Mouse (Mus musculus) embryonic facial prominence, embryonic 11.5 days (tissue): ENCODE results near the gene Nhlh2. TPM values are rescaled to one million over a fixed set of nuclear protein-coding genes. Genes with fewer than 3 reads are reported as not detected.

Source experiments
- ATAC-seq: fragments of 200-750 bp; cut with Nextera tagmentation; replicated peaks from 2 replicates; pipeline ENCODE4 v1.8.0; 2017; ENCODE audit warnings: low read depth; ENCODE audit not compliant: insufficient number of reproducible peaks, low FRiP score, low TSS enrichment
- DNase-seq: peaks from one replicate; pipeline ENCODE4 v3.0.0-alpha.2; 2015; ENCODE audit warnings: low spot score
- H3K27ac ChIP-seq: fragments of 300-500 bp; sonication (generic); replicated peaks from 2 replicates; pipeline ENCODE4 v1.5.1; 2014; ENCODE audit warnings: mild to moderate bottlenecking, low read depth, low read length, control low read depth
- H3K27me3 ChIP-seq: fragments of 300-500 bp; sonication (generic); 2 replicates; pipeline ENCODE4 v1.6.1; 2014; ENCODE audit warnings: mild to moderate bottlenecking, low read length, moderate library complexity, mixed read lengths; ENCODE audit not compliant: control insufficient read depth, insufficient read depth
- H3K36me3 ChIP-seq: fragments of 300-500 bp; sonication (generic); replicated peaks from 2 replicates; pipeline ENCODE4 v1.6.1; 2014; ENCODE audit warnings: low read depth, mild to moderate bottlenecking, low read length, moderate library complexity, mixed read lengths; ENCODE audit not compliant: control insufficient read depth, insufficient read depth
- H3K4me1 ChIP-seq: fragments of 300-500 bp; sonication (generic); 2 replicates; pipeline ENCODE4 v1.6.1; 2014; ENCODE audit warnings: low read length, mixed read lengths; ENCODE audit not compliant: control insufficient read depth, insufficient read depth
- H3K4me2 ChIP-seq: fragments of 300-500 bp; sonication (generic); 2 replicates; pipeline ENCODE4 v1.6.1; 2014; ENCODE audit warnings: low read depth, mild to moderate bottlenecking, control low read depth, low read length, moderate library complexity
- H3K4me3 ChIP-seq: fragments of 300-500 bp; sonication (generic); 2 replicates; pipeline ENCODE4 v1.5.1; 2014; ENCODE audit warnings: low read depth, low read length, control low read depth
- H3K9ac ChIP-seq: fragments of 300-500 bp; sonication (generic); replicated peaks from 2 replicates; pipeline ENCODE4 v1.6.1; 2014; ENCODE audit warnings: mild to moderate bottlenecking, control low read depth, low read length
- H3K9me3 ChIP-seq: fragments of 300-500 bp; sonication (generic); replicated peaks from 2 replicates; pipeline ENCODE4 v1.6.1; 2016; ENCODE audit warnings: mild to moderate bottlenecking, low read length, inconsistent platforms, mixed read lengths; ENCODE audit not compliant: control insufficient read depth
- WGBS: fragments of 180-500 bp; shearing (Covaris S2); extraction: QIAGEN DNeasy Blood & Tissue Kit; methylation state at CpG from one replicate; pipeline ENCODE4 v1.1.7; 2014; 5-methylcytosine and 5-hydroxymethylcytosine counted together
- polyA plus RNA-seq: library from polyadenylated mRNA; unstranded; fragments of >200 nt; fragmentation: Nextera tagmentation; extraction: Ambion mirVana; gene quantifications from 2 replicates; pipeline ENCODE4 v1.2.1, GENCODE M21; 2014

The Nhlh2 gene
- polyA plus RNA-seq, 1 experiment from 2014 or later = 21.6 TPM

DNA sequence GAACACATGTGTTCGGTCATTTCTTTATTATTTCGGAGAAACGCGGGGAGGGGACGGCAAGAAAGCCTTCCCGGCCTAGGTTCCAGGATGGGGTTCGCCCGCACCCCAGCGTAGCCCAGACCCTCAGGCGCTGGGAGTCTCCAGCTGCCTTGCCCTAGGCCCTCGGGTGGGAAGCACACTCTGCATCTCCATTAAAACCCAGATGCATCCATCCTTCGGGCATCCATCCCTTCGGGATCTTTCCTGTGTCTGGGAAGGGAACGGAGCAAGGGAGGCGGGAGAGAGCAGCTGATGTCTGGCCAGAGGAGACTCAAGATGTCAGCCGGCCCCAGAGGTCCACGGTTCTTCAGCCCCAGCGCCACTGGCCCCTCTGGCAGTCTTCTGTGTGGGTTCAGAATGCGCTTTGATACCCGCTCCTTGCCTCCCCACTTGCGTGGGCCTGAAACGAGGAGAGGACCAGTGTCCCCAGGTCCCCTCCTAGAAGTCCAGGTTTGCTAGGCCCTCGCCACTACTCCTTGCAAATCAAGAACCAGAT is 2.3 kb downstream of the Nhlh2 start:
- no peaks in the 10 kb centered on the region for H3K36me3 ChIP-seq
- WGBS = 3% methylated on average over 23 of the region's 23 CpGs
- H3K9ac ChIP-seq = peak overlapping the region; percentile 58
- DNase-seq (peak; percentile 32), ATAC-seq (peak; percentile 49; the same call in 1 of the 2 replicates)
- peaks cover 6% of the 10 kb centered on the region; the same call in 1 of the 2 replicates for H3K4me1 ChIP-seq
- peak overlapping the region; percentile 21 for H3K4me3 ChIP-seq
- peak overlapping the region; percentile 49 for H3K4me2 ChIP-seq
- no peaks in the 10 kb centered on the region for H3K9me3 ChIP-seq
- peaks cover 26% of the 10 kb centered on the region for H3K27me3 ChIP-seq
- peak overlapping the region; percentile 59 for H3K27ac ChIP-seq

DNA sequence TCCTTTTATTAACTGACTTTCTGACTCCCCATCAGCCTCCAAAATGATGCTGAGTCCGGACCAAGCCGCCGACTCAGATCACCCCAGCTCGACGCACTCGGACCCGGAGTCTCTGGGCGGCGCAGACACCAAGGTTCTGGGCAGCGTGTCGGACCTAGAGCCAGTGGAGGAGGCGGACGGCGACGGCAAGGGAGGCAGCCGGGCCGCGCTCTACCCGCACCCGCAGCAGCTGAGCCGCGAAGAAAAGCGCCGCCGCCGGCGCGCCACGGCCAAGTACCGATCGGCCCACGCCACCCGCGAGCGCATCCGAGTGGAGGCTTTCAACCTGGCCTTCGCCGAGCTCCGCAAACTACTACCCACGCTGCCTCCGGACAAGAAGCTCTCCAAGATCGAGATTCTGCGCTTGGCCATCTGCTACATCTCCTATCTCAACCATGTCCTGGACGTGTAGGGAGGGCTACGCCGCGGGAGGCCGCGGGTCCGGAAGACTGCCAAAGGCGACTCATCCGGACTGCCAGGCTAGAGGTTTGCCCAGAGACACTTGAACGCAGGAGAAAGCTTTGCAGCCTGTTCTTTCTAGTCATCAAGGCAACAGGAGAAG is 2.8 kb downstream of the Nhlh2 start:
- Histone ChIP-seq H3K4me3 (peak overlapping the region; percentile 21), H3K27me3 (peaks cover 26% of the 10 kb centered on the region), H3K9ac (peak overlapping the region; percentile 58), H3K4me1 (peaks cover 6% of the 10 kb centered on the region; the same call in 1 of the 2 replicates), H3K36me3 (no peaks in the 10 kb centered on the region), H3K27ac (peak overlapping the region; percentile 47), H3K4me2 (peak overlapping the region; percentile 31), H3K9me3 (no peaks in the 10 kb centered on the region)
- under 1% methylated on average over 53 of the region's 53 CpGs for WGBS
- ATAC-seq = 0 out of 2 replicates have a peak, but pooled peaks have one; percentile 12
- DNase-seq = peak; percentile 27

DNA sequence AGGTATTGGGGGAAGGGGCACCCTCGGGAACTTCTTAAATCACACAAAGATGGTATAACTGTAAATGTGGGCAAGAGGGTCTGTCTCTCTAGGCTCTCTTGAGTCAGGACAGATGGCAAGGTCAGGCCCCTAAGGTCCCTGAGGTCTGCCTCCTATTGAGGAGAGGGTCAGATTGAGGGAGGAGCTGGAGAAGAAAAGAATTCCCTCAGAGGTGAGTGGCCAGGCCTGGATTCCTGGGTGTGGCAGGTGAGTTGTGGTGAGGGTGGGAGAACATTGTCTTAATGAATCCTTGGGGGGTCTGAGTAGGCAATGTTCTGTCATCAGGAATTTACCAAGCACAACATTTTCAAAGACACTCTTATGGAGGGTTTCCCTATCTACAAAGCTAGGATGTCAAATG is 10.7 kb downstream of the Nhlh2 start:
- no peaks in the 10 kb centered on the region for H3K9me3 ChIP-seq
- no peak overlapping the region for H3K4me3 ChIP-seq
- no peak overlapping the region for H3K4me2 ChIP-seq
- no peaks in the 10 kb centered on the region for H3K4me1 ChIP-seq
- 50% methylated on average over 1 of the region's 1 CpGs for WGBS
- no peak overlapping the region for H3K27ac ChIP-seq
- ATAC-seq (no peak), DNase-seq (no peak)
- no peak overlapping the region for H3K9ac ChIP-seq
- peaks cover 6% of the 10 kb centered on the region; the same call in 1 of the 2 replicates for H3K27me3 ChIP-seq
- no peaks in the 10 kb centered on the region for H3K36me3 ChIP-seq

DNA sequence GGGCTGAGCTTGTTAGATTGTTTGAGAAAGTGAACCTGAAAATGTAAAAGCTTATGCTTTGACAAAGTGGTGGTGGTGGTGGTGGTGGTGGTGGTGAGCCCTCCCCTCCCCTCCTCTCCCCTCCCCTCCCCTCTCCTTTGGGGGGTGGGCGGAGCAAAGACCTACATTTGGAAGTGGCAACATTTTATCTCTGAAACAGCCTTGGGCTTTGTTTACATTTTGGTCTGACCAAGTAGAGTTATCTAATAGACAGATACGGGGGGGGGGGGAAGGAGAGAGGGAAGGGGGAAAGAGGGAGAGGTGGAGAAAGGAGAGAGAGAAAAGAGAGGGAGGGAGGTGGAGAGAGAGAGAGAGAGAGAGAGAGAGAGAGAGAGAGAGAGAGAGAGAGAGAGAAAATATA is 12.8 kb downstream of the Nhlh2 start:
- no peak overlapping the region for H3K27ac ChIP-seq
- H3K4me2 ChIP-seq = no peak overlapping the region
- H3K4me1 ChIP-seq = no peaks in the 10 kb centered on the region

DNA sequence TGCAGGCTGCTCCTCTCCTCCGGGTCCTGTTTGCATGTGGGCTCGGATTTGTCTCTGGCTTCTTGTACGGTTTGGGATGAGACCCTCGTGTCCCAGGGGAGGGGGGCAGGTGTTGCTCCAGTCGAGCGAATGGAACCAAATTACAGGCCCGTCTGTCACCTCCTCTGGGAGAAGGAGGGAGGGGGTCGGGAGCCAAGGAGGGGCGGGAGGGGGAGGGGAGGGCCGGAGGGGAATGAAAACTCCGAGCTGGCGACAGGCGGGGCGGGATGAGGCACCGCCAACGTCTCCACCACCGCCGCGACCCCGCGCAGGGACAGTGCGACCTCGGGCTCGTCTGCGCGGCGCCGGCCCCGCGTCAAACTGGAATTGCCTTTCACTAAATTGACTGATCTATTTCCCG is 13.5 kb downstream of the Nhlh2 start:
- no peaks in the 10 kb centered on the region for H3K36me3 ChIP-seq
- 0 out of 2 replicates have a peak, but pooled peaks cover 6% of the 10 kb centered on the region for H3K27me3 ChIP-seq
- H3K9ac ChIP-seq = peak overlapping the region; percentile 22; the same call in 1 of the 2 replicates
- DNase-seq (no peak), ATAC-seq (peak; percentile 64)
- peak overlapping the region; percentile 60 for H3K4me2 ChIP-seq
- H3K4me3 ChIP-seq = peak overlapping the region; percentile 19; the same call in 1 of the 2 replicates
- WGBS = under 1% methylated on average over 30 of the region's 31 CpGs
- H3K27ac ChIP-seq = no peak overlapping the region
- no peaks in the 10 kb centered on the region for H3K9me3 ChIP-seq
- no peaks in the 10 kb centered on the region for H3K4me1 ChIP-seq

More for the DNA sequence above, 12.8 kb downstream of the Nhlh2 start:
- H3K27me3 ChIP-seq = 0 out of 2 replicates have a peak, but pooled peaks cover 6% of the 10 kb centered on the region
- H3K9ac ChIP-seq = no peak overlapping the region
- ATAC-seq (no peak), DNase-seq (no peak)
- H3K36me3 ChIP-seq = no peaks in the 10 kb centered on the region
- WGBS = 10% methylated on average over 2 of the region's 2 CpGs
- no peak overlapping the region for H3K4me3 ChIP-seq
- no peaks in the 10 kb centered on the region for H3K9me3 ChIP-seq

DNA sequence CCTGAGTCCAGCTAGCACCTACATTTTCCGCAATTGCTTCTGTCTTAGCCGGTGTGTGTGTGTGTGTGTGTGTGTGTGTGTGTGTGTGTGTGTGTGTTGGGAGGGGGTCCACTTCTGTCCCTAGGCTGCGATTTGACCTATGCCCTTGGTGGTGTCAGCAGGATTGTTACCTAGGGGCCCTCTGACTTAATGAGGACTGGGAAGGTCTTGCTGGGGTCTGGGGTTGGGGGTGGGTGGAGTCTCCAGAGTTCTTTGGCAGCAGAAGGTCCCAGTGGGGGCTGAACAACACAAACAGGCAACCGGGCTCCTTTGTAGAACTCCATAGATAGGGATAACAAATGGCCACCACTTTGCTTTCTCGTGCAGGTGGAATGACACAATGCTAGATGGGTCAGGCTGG is 14.0 kb downstream of the Nhlh2 start:
- H3K27ac ChIP-seq = no peak overlapping the region
- DNase-seq (no peak), ATAC-seq (0 out of 2 replicates have a peak, but pooled peaks have one; percentile 17)
- no peaks in the 10 kb centered on the region for H3K4me1 ChIP-seq
- H3K4me3 ChIP-seq = no peak overlapping the region
- H3K4me2 ChIP-seq = peak overlapping the region; percentile 60
- no peaks in the 10 kb centered on the region for H3K9me3 ChIP-seq
- H3K36me3 ChIP-seq = no peaks in the 10 kb centered on the region
- 0 out of 2 replicates have a peak, but pooled peaks cover 6% of the 10 kb centered on the region for H3K27me3 ChIP-seq
- 8% methylated on average over 5 of the region's 5 CpGs for WGBS
- H3K9ac ChIP-seq = peak overlapping the region; percentile 22; the same call in 1 of the 2 replicates

DNA sequence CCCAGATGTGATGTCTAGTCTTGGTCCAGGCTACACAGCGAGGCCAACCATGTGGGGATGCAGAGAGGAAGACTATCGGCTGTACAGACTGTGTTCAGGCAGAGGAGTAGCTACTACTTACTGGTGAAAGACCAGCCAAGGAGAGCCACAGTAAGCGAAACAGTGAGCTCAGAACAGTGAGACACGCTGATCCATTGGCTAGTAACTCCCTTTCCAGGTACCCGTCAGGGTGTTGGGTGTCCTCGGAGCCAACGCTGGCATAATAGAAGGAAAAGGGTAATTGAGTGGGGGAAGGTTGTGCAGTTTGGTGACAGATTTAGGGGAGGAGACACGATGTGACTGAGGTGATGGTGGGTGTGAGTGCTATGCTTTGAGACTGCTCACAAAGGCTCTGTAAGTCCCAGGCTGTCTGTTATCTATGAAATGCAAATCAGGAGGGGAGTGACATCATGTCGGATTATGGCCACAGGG is 15.1 kb downstream of the Nhlh2 start:
- 0 out of 2 replicates have a peak, but pooled peaks cover 6% of the 10 kb centered on the region for H3K27me3 ChIP-seq
- DNase-seq (no peak), ATAC-seq (0 out of 2 replicates have a peak, but pooled peaks have one; percentile 53)
- H3K4me1 ChIP-seq = no peaks in the 10 kb centered on the region
- no peak overlapping the region for H3K4me3 ChIP-seq
- no peak overlapping the region for H3K27ac ChIP-seq
- WGBS = 46% methylated on average over 9 of the region's 9 CpGs
- no peaks in the 10 kb centered on the region for H3K36me3 ChIP-seq
- no peak overlapping the region for H3K4me2 ChIP-seq
- no peaks in the 10 kb centered on the region for H3K9me3 ChIP-seq
- no peak overlapping the region for H3K9ac ChIP-seq

DNA sequence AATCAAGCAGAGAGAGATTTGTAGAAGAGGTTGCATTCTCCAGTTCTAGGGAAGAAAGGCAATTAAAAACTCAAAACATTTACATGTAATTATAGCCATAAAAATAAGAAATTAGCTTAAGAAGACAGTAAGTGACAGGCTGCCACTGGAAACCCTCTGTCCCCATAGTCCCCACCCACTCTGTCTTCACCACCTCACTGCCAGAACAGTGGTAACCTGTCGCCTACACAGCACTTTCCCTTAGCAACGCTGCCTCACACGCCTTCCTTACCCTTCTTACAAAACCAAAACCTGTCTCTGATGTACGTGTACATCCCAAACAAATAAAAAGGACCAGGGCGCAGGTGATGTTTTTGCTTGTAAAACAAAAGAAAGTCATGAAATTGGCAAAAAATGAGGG is 15.8 kb downstream of the Nhlh2 start:
- WGBS = 74% methylated on average over 5 of the region's 5 CpGs
- no peak overlapping the region for H3K9ac ChIP-seq
- no peak overlapping the region for H3K27ac ChIP-seq
- 0 out of 2 replicates have a peak, but pooled peaks cover 4% of the 10 kb centered on the region for H3K27me3 ChIP-seq
- H3K4me1 ChIP-seq = no peaks in the 10 kb centered on the region
- H3K4me3 ChIP-seq = no peak overlapping the region
- H3K9me3 ChIP-seq = no peaks in the 10 kb centered on the region
- ATAC-seq = no peak
- no peak for DNase-seq
- H3K4me2 ChIP-seq = no peak overlapping the region
- no peaks in the 10 kb centered on the region for H3K36me3 ChIP-seq
